Comparison of ENCODE assay signal across 15 mouse cellular contexts in genomic region chr7:115217712-115218111, GRCm38 (mm10).
DNase-seq lines count a peak whose midpoint lies in the region; ATAC-seq and TF ChIP-seq lines count a peak whose summit lies in the region.
"Had no signal": no experiment of that assay in that cellular context is flagged by ENCODE, and none has a peak within 500 bp of the region (broad histone marks: within the 10 kb centered on the region; RNA-seq: fewer than 3 reads in every experiment).

No protein-coding gene starts in this region.

- peak; percentile 3 to 27 for DNase-seq in heart, adult 18-20 months
- no peak for DNase-seq in heart, adult 9 months (ENCODE audit: low spot score in 2 of 2)
- no peak for DNase-seq in midbrain, embryonic 10.5 days (ENCODE audit: low spot score)
- DNase-seq in midbrain, postnatal 0 days (ENCODE audit: low spot score) = no peak
- DNase-seq in limb, embryonic 10.5 days (ENCODE audit: low spot score) = no peak
- DNase-seq in thymus, postnatal 25 days = peak; percentile 16
- DNase-seq: adrenal gland, postnatal 36 days; cerebellum, adult 9-10 months; right cerebral cortex, postnatal 25 days had no signal

- no peak overlapping the region for H3K4me3 ChIP-seq in midbrain, embryonic 10.5 days
- H3K4me3 ChIP-seq in midbrain, postnatal 0 days (ENCODE audit: low read depth, low read length) = no peak overlapping the region
- H3K4me3 ChIP-seq in limb, embryonic 10.5 days = no peak overlapping the region
- no peak overlapping the region for H3K4me3 ChIP-seq in intestine, embryonic 16.5 days (ENCODE audit: low read length)

- peaks cover 35% of the 10 kb centered on the region for H3K4me1 ChIP-seq in midbrain, embryonic 10.5 days
- H3K4me1 ChIP-seq in midbrain, postnatal 0 days (ENCODE audit: insufficient read depth, low read length) = no peaks in the 10 kb centered on the region
- peaks cover 23% of the 10 kb centered on the region for H3K4me1 ChIP-seq in limb, embryonic 10.5 days
- H3K4me1 ChIP-seq in intestine, embryonic 16.5 days (ENCODE audit: control insufficient read depth, insufficient read depth, low read length) = 0 out of 2 replicates have a peak, but pooled peaks cover 5% of the 10 kb centered on the region

- no peak overlapping the region for H3K9ac ChIP-seq in midbrain, postnatal 0 days (replicated peaks; ENCODE audit: low read length, poor library complexity, severe bottlenecking)
- H3K9ac ChIP-seq in intestine, embryonic 16.5 days (ENCODE audit: low read depth, low read length) = no peak overlapping the region
- H3K9ac ChIP-seq: embryonic facial prominence, embryonic 15.5 days; liver, embryonic 14.5 days had no signal

- no peaks in the 10 kb centered on the region for H3K36me3 ChIP-seq in midbrain, embryonic 10.5 days
- no peaks in the 10 kb centered on the region for H3K36me3 ChIP-seq in midbrain, postnatal 0 days (ENCODE audit: insufficient read depth, low read length)
- no peaks in the 10 kb centered on the region for H3K36me3 ChIP-seq in limb, embryonic 10.5 days
- H3K36me3 ChIP-seq in intestine, embryonic 16.5 days (ENCODE audit: control insufficient read depth, insufficient read depth, low read length) = no peaks in the 10 kb centered on the region
- H3K36me3 ChIP-seq: embryonic facial prominence, embryonic 15.5 days; hindbrain, embryonic 13.5 days; neural tube, embryonic 12.5 days had no signal

- H3K27ac ChIP-seq in midbrain, embryonic 10.5 days (replicated peaks) = peak overlapping the region; percentile 85
- no peak overlapping the region for H3K27ac ChIP-seq in midbrain, postnatal 0 days (ENCODE audit: low read depth, low read length)
- peak overlapping the region; percentile 82; the same call in 1 of the 2 replicates for H3K27ac ChIP-seq in limb, embryonic 10.5 days
- no peak overlapping the region for H3K27ac ChIP-seq in intestine, embryonic 16.5 days (ENCODE audit: low read length)
- H3K27ac ChIP-seq: embryonic facial prominence, embryonic 15.5 days; hindbrain, embryonic 13.5 days; left cerebral cortex, adult 2 months; liver, embryonic 14.5 days; neural tube, embryonic 12.5 days had no signal

- ATAC-seq in midbrain, postnatal 0 days (ENCODE audit: low FRiP score) = no peak
- ATAC-seq in intestine, embryonic 16.5 days = no peak

- peaks cover 19% of the 10 kb centered on the region for H3K27me3 ChIP-seq in midbrain, embryonic 10.5 days (ENCODE audit: low read depth, poor library complexity, severe bottlenecking)
- H3K27me3 ChIP-seq in midbrain, postnatal 0 days (ENCODE audit: insufficient read depth, low read length) = peaks cover 4% of the 10 kb centered on the region; the same call in 1 of the 2 replicates
- peaks cover 35% of the 10 kb centered on the region for H3K27me3 ChIP-seq in limb, embryonic 10.5 days (ENCODE audit: low read depth, poor library complexity, severe bottlenecking)
- no peaks in the 10 kb centered on the region for H3K27me3 ChIP-seq in intestine, embryonic 16.5 days (replicated peaks; ENCODE audit: control insufficient read depth, insufficient read depth, low read length)
- H3K27me3 ChIP-seq: neural tube, embryonic 12.5 days had no signal

- whole genome bisulfite sequencing in midbrain, embryonic 10.5 days = 40% methylated on average over 6 of the region's 6 CpGs
- 32% methylated on average over 6 of the region's 6 CpGs for WGBS in midbrain, postnatal 0 days
- WGBS in limb, embryonic 10.5 days = 37% methylated on average over 6 of the region's 6 CpGs
- WGBS in intestine, embryonic 16.5 days = 49% methylated on average over 6 of the region's 6 CpGs

- TF ChIP-seq CTCF in midbrain, postnatal 0 days (IDR thresholded peaks at IDR 0.05) = no peak

- H3K9me3 ChIP-seq in midbrain, embryonic 10.5 days (replicated peaks) = no peaks in the 10 kb centered on the region
- no peaks in the 10 kb centered on the region for H3K9me3 ChIP-seq in midbrain, postnatal 0 days (ENCODE audit: low read length)
- H3K9me3 ChIP-seq in limb, embryonic 10.5 days (replicated peaks) = no peaks in the 10 kb centered on the region
- no peaks in the 10 kb centered on the region for H3K9me3 ChIP-seq in intestine, embryonic 16.5 days (ENCODE audit: control insufficient read depth, low read length)
- H3K9me3 ChIP-seq: embryonic facial prominence, embryonic 15.5 days; hindbrain, embryonic 13.5 days; neural tube, embryonic 12.5 days had no signal

- no peak overlapping the region for H3K4me2 ChIP-seq in midbrain, postnatal 0 days (ENCODE audit: low read depth, low read length, poor library complexity, severe bottlenecking)
- H3K4me2 ChIP-seq in intestine, embryonic 16.5 days (ENCODE audit: low read depth, low read length) = no peak overlapping the region

Comparison
In these comparisons a context has a peak if more than half of its experiments do, and no peak if none do; other contexts are left out.
1. DNase-seq: peak in heart, adult 18-20 months (2 of 2) and thymus, postnatal 25 days (single experiment); none in heart, adult 9 months (0 of 2), midbrain, embryonic 10.5 days (single experiment), midbrain, postnatal 0 days (single experiment) and limb, embryonic 10.5 days (single experiment).
2. H3K27ac ChIP-seq: peak in midbrain, embryonic 10.5 days (single experiment) and limb, embryonic 10.5 days (single experiment); none in midbrain, postnatal 0 days (single experiment) and intestine, embryonic 16.5 days (single experiment).